Mouse (Mus musculus): Measurements from ENCODE around the gene Rab13.

DNA sequence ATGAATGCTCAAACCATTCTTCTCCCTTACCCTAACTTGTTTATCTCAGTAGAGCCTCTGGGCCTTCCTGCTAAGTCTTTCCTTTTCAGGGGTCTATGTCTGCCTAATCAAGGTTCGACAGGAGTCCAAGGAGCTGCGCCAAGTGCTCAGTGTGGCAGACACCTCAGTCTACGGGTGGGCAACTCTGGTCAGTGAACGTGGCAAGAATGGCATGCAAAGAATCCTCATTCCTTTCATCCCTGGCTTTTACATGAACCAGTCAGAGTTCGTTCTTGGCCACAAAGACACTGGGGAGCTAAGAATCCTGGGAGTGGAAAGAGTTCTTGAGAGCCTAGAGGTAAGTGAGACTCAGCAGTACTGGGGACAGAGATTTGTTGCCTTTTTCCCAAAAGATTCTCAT is 9.9 kb upstream of the Rab13 start:
- no peak for TF ChIP-seq CTCF (IDR thresholded peaks at IDR 0.05)
- no peak for TF ChIP-seq EP300 (IDR thresholded peaks at IDR 0.05)
